Mouse (Mus musculus): ENCODE measurements around the gene Actrt2.

The Actrt2 gene

GRCm38 (mm10) chr4:154683068-154683752, 15.5 kb upstream of the Actrt2 start:
- DNase-seq (ENCODE audit: extremely low spot score, low spot score): no peak

- DNase-seq (ENCODE audit: extremely low spot score, low spot score): no peak
These were observed 14.6 kb upstream of the Actrt2 start for GRCm38 (mm10) chr4:154682311-154682710.

GRCm38 (mm10) chr4:154675441-154676000, 7.9 kb upstream of the Actrt2 start:
- DNase-seq (ENCODE audit: extremely low spot score, low spot score): no peak

GRCm38 (mm10) chr4:154674966-154675365, 7.3 kb upstream of the Actrt2 start:
- no peak for DNase-seq (ENCODE audit: extremely low spot score, low spot score)

- DNase-seq (ENCODE audit: extremely low spot score, low spot score): peak; percentile 86
These were observed 6.9 kb upstream of the Actrt2 start for GRCm38 (mm10) chr4:154674541-154674940.

- no peak for DNase-seq (ENCODE audit: extremely low spot score, low spot score)
These were observed 6.3 kb upstream of the Actrt2 start for GRCm38 (mm10) chr4:154673986-154674385.

- DNase-seq (ENCODE audit: extremely low spot score, low spot score): no peak
These were observed 4.4 kb upstream of the Actrt2 start for GRCm38 (mm10) chr4:154672027-154672426.

- no peak for DNase-seq (ENCODE audit: extremely low spot score, low spot score)
These were observed 3.7 kb upstream of the Actrt2 start for GRCm38 (mm10) chr4:154671232-154671912.

GRCm38 (mm10) chr4:154662681-154663215, 4.9 kb downstream of the Actrt2 start:
- DNase-seq (ENCODE audit: extremely low spot score, low spot score): no peak

- DNase-seq (ENCODE audit: extremely low spot score, low spot score): no peak
These were observed 6.4 kb downstream of the Actrt2 start for GRCm38 (mm10) chr4:154661256-154661655.

GRCm38 (mm10) chr4:154660025-154660424, 7.6 kb downstream of the Actrt2 start:
- DNase-seq (ENCODE audit: extremely low spot score, low spot score): no peak

GRCm38 (mm10) chr4:154655134-154655910, 12.3 kb downstream of the Actrt2 start:
- no peak for DNase-seq (ENCODE audit: extremely low spot score, low spot score)

- peak; percentile 39 for DNase-seq (ENCODE audit: extremely low spot score, low spot score)
These were observed 15.2 kb downstream of the Actrt2 start for GRCm38 (mm10) chr4:154652494-154652893.

GRCm38 (mm10) chr4:154649083-154649747, 18.5 kb downstream of the Actrt2 start:
- DNase-seq (ENCODE audit: extremely low spot score, low spot score): no peak

- no peak for DNase-seq (ENCODE audit: extremely low spot score, low spot score)
These were observed 25.2 kb downstream of the Actrt2 start for GRCm38 (mm10) chr4:154642496-154642895.

- peak; percentile 63 for DNase-seq (ENCODE audit: extremely low spot score, low spot score)
These were observed 26.2 kb downstream of the Actrt2 start for GRCm38 (mm10) chr4:154641296-154642110.

GRCm38 (mm10) chr4:154640443-154641295, 27.0 kb downstream of the Actrt2 start:
- peak; percentile 53 for DNase-seq (ENCODE audit: extremely low spot score, low spot score)

- DNase-seq (ENCODE audit: extremely low spot score, low spot score): no peak
These were observed 27.9 kb downstream of the Actrt2 start for GRCm38 (mm10) chr4:154639591-154640442.
